Mouse (Mus musculus): ENCODE data around the gene Zbtb41. TPM values are rescaled to one million over a fixed set of nuclear protein-coding genes. Genes with fewer than 3 reads are reported as not detected.
"Not testable (repeated sequence)": the region's sequence is repeated elsewhere in the genome, so short reads cannot be mapped to it uniquely, and the experiment has no call there.

The Zbtb41 gene
- total RNA-seq (2021), result 34.7 and 36.5 TPM in 2 replicates
- long read RNA-seq, experiment 1, partial matches to known transcripts, result 0 of 4 reads
- long read RNA-seq, experiment 1, other reads (novel, unspliced or antisense), result 4 of 4 reads
- long read RNA-seq, experiment 2, partial matches to known transcripts, result 1 of 9 reads
- long read RNA-seq, experiment 2, other reads (novel, unspliced or antisense), result 8 of 9 reads

- peak; percentile 93 for DNase-seq
Measured at GRCm38 (mm10) chr1:139421875-139422791, at the start of gene Zbtb41. Gene Zbtb41 (plus strand): TSS chr1:139422288.

DNA sequence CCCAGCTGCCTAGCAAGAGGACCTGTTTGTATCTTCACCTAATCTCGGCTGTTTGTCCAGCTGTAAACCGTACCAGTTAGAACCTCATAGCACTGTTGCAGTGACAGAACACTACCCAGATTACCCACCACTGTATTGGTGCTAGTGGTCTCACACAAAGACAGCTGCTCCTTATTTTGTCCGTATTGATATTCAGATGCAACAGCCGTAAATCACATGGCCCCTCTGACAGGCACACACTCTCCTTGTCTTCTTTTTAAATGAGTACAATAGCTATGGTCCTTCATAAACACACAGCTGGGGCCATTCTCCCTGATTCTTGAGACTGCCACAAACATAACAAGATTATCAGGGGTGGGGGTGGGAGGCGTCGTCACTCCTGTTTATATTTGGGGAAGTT, 46.2 kb upstream of the Zbtb41 start:
- no peak for DNase-seq

GRCm38 (mm10) chr1:139376638-139377286, 45.3 kb upstream of the Zbtb41 start, which contains the start of gene Crb1:
Gene Crb1 (minus strand): TSS chr1:139377100.
- DNase-seq, result no peak

DNA sequence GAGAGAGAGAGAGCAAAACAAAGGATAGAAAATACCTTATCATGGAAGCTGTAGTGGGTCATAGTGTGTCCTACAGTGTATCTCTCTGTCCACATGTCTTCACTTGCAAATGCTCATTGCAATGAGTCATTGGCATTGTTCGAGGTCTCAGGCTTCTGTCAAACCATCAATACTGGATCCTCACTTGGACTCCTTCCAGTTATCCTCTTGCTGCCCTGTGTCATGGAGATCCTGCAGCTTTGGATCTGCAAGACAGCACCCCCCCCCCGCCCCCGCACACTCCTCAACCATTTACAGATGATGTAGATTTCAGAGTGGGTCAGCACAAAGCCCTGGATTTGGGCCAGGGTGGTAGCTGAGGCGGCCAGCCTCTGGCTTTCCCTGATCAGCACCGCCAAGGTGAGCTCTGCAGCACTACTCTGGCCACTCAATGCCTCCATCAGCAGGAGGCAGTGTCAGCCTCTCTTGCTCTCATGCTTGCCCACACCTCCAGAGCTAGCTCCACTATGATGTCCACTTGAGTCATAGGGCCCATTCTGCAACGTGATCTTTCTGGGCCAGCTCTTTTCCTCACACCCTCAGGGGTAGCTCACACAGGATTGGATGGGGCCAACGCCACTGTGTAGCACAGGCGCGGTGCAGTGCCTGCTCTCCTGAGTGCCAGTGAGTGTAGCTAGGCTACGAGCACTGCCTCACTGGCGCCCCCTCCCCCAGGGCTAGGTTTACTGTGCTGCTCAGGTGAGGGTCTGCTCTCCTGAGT, 43.0 kb upstream of the Zbtb41 start:
- DNase-seq, result no peak

GRCm38 (mm10) chr1:139379621-139379984, 42.5 kb upstream of the Zbtb41 start:
- no peak for DNase-seq

- no peak for DNase-seq
Measured at GRCm38 (mm10) chr1:139391747-139392146, 30.3 kb upstream of the Zbtb41 start.

- DNase-seq, result no peak
Measured at GRCm38 (mm10) chr1:139396589-139396988, 25.5 kb upstream of the Zbtb41 start.

GRCm38 (mm10) chr1:139405766-139406165, 16.3 kb upstream of the Zbtb41 start:
- no peak for DNase-seq

GRCm38 (mm10) chr1:139407701-139408100, 14.4 kb upstream of the Zbtb41 start:
- DNase-seq, result no peak

DNA sequence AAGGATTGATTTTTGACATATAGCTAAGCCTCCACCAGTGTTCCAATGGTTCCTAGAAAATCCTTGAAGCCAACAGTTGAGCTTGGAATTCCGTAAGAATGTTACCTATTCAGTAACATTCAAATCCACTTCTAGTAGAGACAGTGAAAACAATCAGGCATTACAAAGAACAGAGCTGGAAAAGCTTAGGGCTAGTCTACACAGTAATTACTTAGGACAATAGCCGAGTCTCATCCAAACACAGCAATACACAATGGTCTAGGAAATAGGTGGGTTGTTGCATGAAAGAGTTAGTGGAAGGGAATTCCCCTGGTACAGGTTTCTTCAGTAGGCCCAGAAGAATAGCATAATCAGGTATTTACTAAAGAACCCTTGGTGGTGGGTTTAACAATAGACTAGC, 9.7 kb upstream of the Zbtb41 start:
- DNase-seq, result not testable (repeated sequence)

GRCm38 (mm10) chr1:139413465-139413864, 8.6 kb upstream of the Zbtb41 start:
- no peak for DNase-seq

GRCm38 (mm10) chr1:139421521-139421874, 590 bp upstream of the Zbtb41 start:
- no peak for DNase-seq

GRCm38 (mm10) chr1:139422941-139423340, 853 bp downstream of the Zbtb41 start:
- peak; percentile 21 for DNase-seq

DNA sequence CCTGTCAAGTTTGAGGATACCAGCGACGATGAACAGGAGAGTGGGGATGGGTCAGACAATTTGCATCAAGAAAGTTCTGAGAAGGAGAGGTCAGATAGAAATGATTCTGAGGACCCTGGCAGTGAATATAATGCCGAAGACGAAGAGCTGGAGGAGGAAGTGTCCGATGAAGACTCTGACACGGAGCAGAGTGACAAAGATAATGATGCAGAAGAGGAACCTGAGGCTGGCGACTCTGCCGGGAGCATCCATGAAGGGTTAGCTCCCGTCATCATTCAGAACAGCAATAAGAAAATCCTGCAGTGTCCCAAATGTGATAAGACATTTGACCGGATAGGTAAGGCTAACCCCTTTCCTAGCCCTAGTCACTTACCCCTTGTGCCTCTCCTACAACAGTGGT, 1.8 kb downstream of the Zbtb41 start:
- no peak for DNase-seq

DNA sequence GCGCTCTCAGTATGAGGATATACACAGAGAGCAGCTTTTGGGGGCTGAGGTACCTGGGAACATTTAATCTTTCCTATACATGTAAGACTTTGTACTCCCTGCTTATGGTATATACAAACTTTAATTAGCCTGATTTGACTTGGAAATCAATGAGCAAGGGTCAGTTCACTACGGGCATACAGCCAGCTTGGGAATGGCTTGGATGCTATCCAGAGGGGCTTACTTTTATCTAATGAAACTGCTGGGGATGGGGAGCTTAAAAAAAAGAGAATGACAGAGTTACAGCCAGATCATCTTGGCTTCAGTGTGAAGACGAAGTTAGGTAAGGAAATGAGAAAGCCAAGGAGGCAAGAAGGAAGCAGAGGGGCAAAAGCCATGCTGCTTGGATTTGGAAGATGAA, 2.9 kb downstream of the Zbtb41 start:
- no peak for DNase-seq

GRCm38 (mm10) chr1:139438373-139438772, 16.3 kb downstream of the Zbtb41 start:
- DNase-seq, result peak; percentile 57

GRCm38 (mm10) chr1:139443103-139443502, 21.0 kb downstream of the Zbtb41 start:
- DNase-seq, result not testable (repeated sequence)

GRCm38 (mm10) chr1:139454340-139455225, 32.5 kb downstream of the Zbtb41 start, which contains the start of gene Aspm:
Gene Aspm (plus strand): TSS chr1:139454772.
- DNase-seq, result peak; percentile 93

- no peak for DNase-seq
Measured at GRCm38 (mm10) chr1:139455226-139455869, 33.3 kb downstream of the Zbtb41 start.

- DNase-seq, result no peak
Measured at GRCm38 (mm10) chr1:139460807-139461206, 38.7 kb downstream of the Zbtb41 start.

- DNase-seq, result no peak
Measured at GRCm38 (mm10) chr1:139465936-139466335, 43.8 kb downstream of the Zbtb41 start.
